Mouse (Mus musculus) lung, adult 18-20 months (tissue): Measurements from ENCODE around the gene Hist1h2bc.

Experiments used
- DNase-seq, 2 experiments: peaks; one replicate each; pipeline ENCODE4 v3.0.0; 2022; ENCODE audit warnings: mixed read lengths in 2 of 2

Gene Hist1h2bc

DNA sequence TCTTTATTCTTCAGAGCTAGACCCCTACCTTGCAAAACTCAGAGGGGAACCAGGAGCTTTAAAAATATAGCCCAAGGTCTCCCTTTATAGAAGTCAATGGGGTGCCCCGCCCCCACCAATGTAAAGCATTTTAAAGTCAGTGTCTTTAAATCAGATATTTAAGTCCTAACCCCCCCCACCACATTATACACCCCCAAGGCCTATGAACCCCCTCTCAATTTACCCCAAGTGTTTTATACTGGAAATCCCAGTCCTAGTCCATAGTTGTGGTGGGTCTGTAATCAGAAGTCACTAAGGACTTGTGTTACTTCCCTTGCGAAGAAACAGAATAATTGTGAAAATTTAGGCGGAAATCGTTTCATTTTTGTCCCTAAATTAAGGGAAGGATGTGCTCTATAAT is 54.0 kb downstream of the Hist1h2bc start:
- no peak for DNase-seq

DNA sequence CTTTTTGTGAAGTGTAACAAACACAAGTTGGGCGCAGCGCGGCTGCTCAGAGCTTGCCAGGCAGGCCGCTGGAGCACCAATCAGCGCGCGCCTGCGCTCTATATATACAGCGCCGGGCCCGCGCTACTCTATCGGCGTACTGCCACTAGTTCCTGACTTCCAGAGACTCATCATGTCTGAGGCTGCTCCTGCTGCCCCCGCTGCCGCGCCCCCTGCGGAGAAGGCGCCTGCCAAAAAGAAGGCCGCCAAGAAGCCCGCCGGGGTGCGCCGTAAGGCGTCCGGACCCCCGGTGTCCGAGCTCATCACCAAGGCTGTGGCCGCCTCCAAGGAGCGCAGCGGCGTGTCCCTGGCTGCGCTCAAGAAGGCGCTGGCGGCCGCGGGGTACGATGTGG is 54.7 kb downstream of the Hist1h2bc start, which contains the start of gene Hist1h1c:
Gene Hist1h1c (plus strand): TSS at position 132 of the 392 bp plus-strand sequence.
- DNase-seq, result peak; percentile 88 to 90

DNA sequence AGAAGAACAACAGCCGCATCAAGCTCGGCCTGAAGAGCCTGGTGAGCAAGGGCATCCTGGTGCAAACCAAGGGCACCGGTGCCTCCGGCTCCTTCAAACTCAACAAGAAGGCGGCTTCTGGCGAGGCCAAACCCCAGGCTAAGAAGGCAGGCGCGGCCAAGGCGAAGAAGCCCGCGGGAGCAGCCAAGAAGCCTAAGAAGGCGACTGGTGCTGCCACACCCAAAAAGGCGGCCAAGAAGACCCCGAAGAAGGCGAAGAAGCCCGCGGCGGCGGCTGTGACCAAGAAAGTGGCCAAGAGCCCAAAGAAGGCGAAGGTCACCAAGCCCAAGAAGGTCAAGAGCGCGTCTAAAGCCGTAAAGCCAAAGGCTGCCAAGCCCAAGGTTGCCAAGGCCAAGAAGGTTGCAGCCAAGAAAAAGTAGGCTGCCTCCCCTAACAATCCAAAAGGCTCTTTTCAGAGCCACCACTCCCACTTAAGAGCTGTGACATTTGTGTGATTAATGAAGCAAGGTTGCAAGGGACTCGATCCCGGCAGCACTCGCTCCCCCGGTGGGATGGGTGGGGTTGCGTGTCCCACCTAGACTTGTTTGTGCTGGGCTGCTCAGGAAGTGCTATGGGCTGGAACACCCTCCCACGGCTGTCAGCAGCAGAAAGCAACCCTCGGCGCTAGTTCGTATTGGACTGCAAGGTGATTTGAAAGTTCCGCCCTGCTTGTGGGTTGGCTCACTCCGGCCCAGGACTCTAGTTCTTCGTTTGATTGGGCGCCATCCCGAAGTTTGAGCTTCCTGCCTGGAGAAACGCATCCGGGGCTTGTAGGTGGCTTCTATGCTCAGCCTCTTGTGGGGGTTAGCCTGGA is 55.3 kb downstream of the Hist1h2bc start:
- DNase-seq, result peak; percentile 97

DNA sequence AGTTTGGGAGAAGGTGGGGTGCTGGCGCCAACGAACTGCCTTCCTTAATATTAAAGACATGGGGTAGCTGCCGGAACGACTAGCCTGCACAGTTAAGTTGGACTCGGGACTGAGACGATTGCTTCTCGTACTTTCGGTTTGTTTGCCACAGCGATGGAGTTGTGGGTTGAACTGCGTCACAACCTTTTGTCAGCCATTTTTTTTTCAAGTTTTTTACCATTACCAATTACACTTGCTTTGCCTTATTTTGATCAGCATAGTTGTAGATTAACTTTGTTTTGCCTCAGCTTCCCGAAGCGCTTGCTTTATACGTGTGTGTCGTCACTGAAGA is 55.9 kb downstream of the Hist1h2bc start:
- DNase-seq, result no peak

DNA sequence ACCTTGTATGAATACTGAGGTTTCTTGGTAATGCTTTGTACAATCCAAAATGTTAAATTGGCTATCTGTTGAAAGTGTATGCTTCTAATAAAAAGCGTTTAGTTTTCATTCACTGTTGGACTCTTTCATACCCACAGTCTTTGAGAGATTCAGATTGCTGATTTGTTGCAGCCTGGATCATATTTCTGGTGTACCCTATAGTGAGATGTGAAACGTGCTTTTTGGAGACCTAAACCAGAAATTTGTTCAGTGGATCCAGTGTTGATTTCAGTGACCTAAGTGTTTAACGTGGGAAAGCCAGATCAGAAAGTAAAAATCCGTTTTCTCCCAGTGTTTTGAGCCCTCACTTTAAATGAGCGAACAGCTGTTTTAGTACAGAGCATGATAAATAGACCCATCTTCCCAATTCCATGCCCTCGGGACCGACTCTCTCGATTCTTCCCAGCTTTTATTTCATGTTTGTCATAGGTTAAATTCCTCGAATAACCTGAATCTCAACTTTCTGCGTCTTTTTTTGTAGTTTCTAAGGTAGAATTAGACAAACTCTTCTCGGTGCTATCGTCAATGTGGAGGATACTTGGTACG is 56.3 kb downstream of the Hist1h2bc start:
- DNase-seq, result no peak

DNA sequence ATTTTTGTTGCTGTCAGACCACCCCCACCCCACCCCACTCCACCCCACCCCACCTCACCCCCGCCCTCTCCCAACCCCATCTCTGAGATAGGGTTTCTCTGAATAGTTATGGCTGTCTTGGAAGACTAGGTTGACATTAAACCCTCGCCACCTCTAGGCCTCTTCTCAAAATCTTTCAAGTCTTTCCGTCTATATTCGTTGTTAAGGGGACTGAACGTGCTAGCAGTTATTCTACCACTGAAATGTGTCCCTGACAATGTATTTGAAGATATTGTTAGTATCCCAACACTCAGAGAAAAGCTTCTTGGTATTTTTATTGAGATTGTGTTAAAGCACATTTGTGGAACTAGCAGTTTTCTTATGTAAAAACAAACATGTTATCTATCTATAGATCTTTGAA is 56.9 kb downstream of the Hist1h2bc start:
- DNase-seq, result no peak

DNA sequence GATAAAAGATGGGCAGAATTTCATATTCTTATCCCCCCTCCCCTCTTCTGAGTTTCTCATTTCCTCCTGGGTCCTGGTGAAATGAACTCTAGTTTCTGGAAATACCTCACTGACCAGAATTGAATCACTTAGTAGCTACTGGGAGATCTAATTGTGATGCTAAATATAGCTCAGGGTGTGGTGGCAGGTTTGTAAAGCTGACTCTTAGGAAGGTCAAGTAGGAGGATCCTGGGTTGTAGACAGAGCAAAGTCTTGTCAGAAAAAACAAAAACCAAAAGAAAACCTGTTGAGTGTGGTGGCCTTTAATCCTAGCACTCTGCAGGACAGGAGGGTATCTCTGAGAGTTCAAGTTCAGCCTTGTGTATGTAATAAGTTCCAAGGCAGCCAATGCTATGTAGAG is 58.0 kb downstream of the Hist1h2bc start:
- DNase-seq, result no peak
